Mouse (Mus musculus) intestine, embryonic 16.5 days (tissue): Measurements from ENCODE around the gene Mfsd6. TPM values are rescaled to one million over a fixed set of nuclear protein-coding genes. Genes with fewer than 3 reads are reported as not detected.

ENCODE experiments used
- ATAC-seq: fragments of 200-750 bp; cut with Nextera tagmentation; 2 replicates; pipeline ENCODE4 v1.8.0; 2017; ENCODE audit warnings: moderate TSS enrichment, moderate library complexity
- H3K27ac ChIP-seq: fragments of 300-500 bp; sonication (generic); 2 replicates; pipeline ENCODE4 v1.5.1; 2014; ENCODE audit warnings: mild to moderate bottlenecking, low read length
- H3K27me3 ChIP-seq: fragments of 300-500 bp; sonication (generic); replicated peaks from 2 replicates; pipeline ENCODE4 v1.6.1; 2014; ENCODE audit warnings: low read length, control low read depth, mixed read lengths; ENCODE audit not compliant: control insufficient read depth, insufficient read depth
- H3K36me3 ChIP-seq: fragments of 300-500 bp; sonication (generic); 2 replicates; pipeline ENCODE4 v1.6.1; 2014; ENCODE audit warnings: low read length, control low read depth; ENCODE audit not compliant: control insufficient read depth, insufficient read depth
- H3K4me1 ChIP-seq: fragments of 300-500 bp; sonication (generic); 2 replicates; pipeline ENCODE4 v1.6.1; 2014; ENCODE audit warnings: low read length, control low read depth, mixed read lengths; ENCODE audit not compliant: control insufficient read depth, insufficient read depth
- H3K4me2 ChIP-seq: fragments of 300-500 bp; sonication (generic); 2 replicates; pipeline ENCODE4 v1.6.1; 2014; ENCODE audit warnings: low read depth, low read length, control low read depth
- H3K4me3 ChIP-seq: fragments of 300-500 bp; sonication (generic); 2 replicates; pipeline ENCODE4 v1.5.1; 2014; ENCODE audit warnings: mild to moderate bottlenecking, low read length
- H3K9ac ChIP-seq: fragments of 300-500 bp; sonication (generic); 2 replicates; pipeline ENCODE4 v1.6.1; 2014; ENCODE audit warnings: low read depth, low read length
- H3K9me3 ChIP-seq: fragments of 300-500 bp; sonication (generic); 2 replicates; pipeline ENCODE4 v1.6.1; 2016; ENCODE audit warnings: low read length, control low read depth; ENCODE audit not compliant: control insufficient read depth
- WGBS: fragments of 180-500 bp; shearing (Covaris S2); extraction: QIAGEN DNeasy Blood & Tissue Kit; methylation state at CpG from one replicate; pipeline ENCODE4 v1.1.7; 2014; 5-methylcytosine and 5-hydroxymethylcytosine counted together
- polyA plus RNA-seq: library from polyadenylated mRNA; unstranded; fragments of >200 nt; fragmentation: Nextera tagmentation; extraction: Ambion mirVana; gene quantifications from 2 replicates; pipeline ENCODE4 v1.2.1, GENCODE M21; 2015

Mfsd6 gene
- polyA plus RNA-seq, 1 experiment from 2014 or later: 3.6 TPM

GRCm38 (mm10) chr1:52683550-52683949 lies 43.7 kb downstream of the Mfsd6 start:
- no peak overlapping the region for H3K9ac ChIP-seq
- H3K36me3 ChIP-seq: no peaks in the 10 kb centered on the region
- no peaks in the 10 kb centered on the region for H3K9me3 ChIP-seq
- WGBS: 57% methylated on average over 4 of the region's 4 CpGs
- H3K4me2 ChIP-seq: no peak overlapping the region
- H3K27ac ChIP-seq: no peak overlapping the region
- no peaks in the 10 kb centered on the region for H3K4me1 ChIP-seq
- H3K4me3 ChIP-seq: no peak overlapping the region
- H3K27me3 ChIP-seq: no peaks in the 10 kb centered on the region
- peak; percentile 58 for ATAC-seq

- H3K4me1 ChIP-seq: no peaks in the 10 kb centered on the region
- no peak overlapping the region for H3K4me2 ChIP-seq
- no peak overlapping the region for H3K9ac ChIP-seq
- H3K27me3 ChIP-seq: no peaks in the 10 kb centered on the region
- no peaks in the 10 kb centered on the region for H3K36me3 ChIP-seq
- H3K27ac ChIP-seq: no peak overlapping the region
- peak; percentile 44; the same call in 1 of the 2 replicates for ATAC-seq
- H3K9me3 ChIP-seq: peaks cover 5% of the 10 kb centered on the region; the same call in 1 of the 2 replicates
- 50% methylated on average over 3 of the region's 3 CpGs for WGBS
- H3K4me3 ChIP-seq: no peak overlapping the region
These were observed 50.6 kb downstream of the Mfsd6 start for GRCm38 (mm10) chr1:52676621-52677020.

GRCm38 (mm10) chr1:52675561-52676551 lies 51.4 kb downstream of the Mfsd6 start:
- Histone ChIP-seq H3K36me3 (no peaks in the 10 kb centered on the region), H3K4me1 (no peaks in the 10 kb centered on the region), H3K27me3 (no peaks in the 10 kb centered on the region), H3K4me3 (no peak overlapping the region), H3K4me2 (no peak overlapping the region), H3K9ac (no peak overlapping the region), H3K27ac (no peak overlapping the region), H3K9me3 (peaks cover 7% of the 10 kb centered on the region; the same call in 1 of the 2 replicates)
- ATAC-seq: peak; percentile 60
- WGBS: 58% methylated on average over 7 of the region's 7 CpGs

- H3K9ac ChIP-seq: no peak overlapping the region
- H3K27me3 ChIP-seq: no peaks in the 10 kb centered on the region
- peaks cover 7% of the 10 kb centered on the region; the same call in 1 of the 2 replicates for H3K9me3 ChIP-seq
- no peak overlapping the region for H3K4me2 ChIP-seq
- ATAC-seq: no peak
- H3K36me3 ChIP-seq: no peaks in the 10 kb centered on the region
- no peaks in the 10 kb centered on the region for H3K4me1 ChIP-seq
- WGBS: 78% methylated on average over 1 of the region's 1 CpGs
- H3K4me3 ChIP-seq: no peak overlapping the region
- H3K27ac ChIP-seq: no peak overlapping the region
These were observed 57.3 kb downstream of the Mfsd6 start for GRCm38 (mm10) chr1:52669931-52670330.

GRCm38 (mm10) chr1:52668743-52669323 lies 58.4 kb downstream of the Mfsd6 start:
- H3K36me3 ChIP-seq: no peaks in the 10 kb centered on the region
- peaks cover 7% of the 10 kb centered on the region; the same call in 1 of the 2 replicates for H3K9me3 ChIP-seq
- H3K4me3 ChIP-seq: no peak overlapping the region
- no peaks in the 10 kb centered on the region for H3K4me1 ChIP-seq
- no peaks in the 10 kb centered on the region for H3K27me3 ChIP-seq
- H3K9ac ChIP-seq: no peak overlapping the region
- H3K4me2 ChIP-seq: no peak overlapping the region
- 50% methylated on average over 7 of the region's 7 CpGs for WGBS
- no peak overlapping the region for H3K27ac ChIP-seq
- ATAC-seq: no peak

- Histone ChIP-seq H3K9me3 (no peaks in the 10 kb centered on the region), H3K4me3 (no peak overlapping the region), H3K27ac (no peak overlapping the region), H3K4me2 (no peak overlapping the region), H3K36me3 (no peaks in the 10 kb centered on the region), H3K4me1 (no peaks in the 10 kb centered on the region), H3K27me3 (no peaks in the 10 kb centered on the region), H3K9ac (no peak overlapping the region)
- WGBS: 93% methylated on average over 7 of the region's 7 CpGs
- no peak for ATAC-seq
These were observed 64.0 kb downstream of the Mfsd6 start for GRCm38 (mm10) chr1:52663228-52663627.

GRCm38 (mm10) chr1:52660765-52661164 lies 66.5 kb downstream of the Mfsd6 start:
- no peaks in the 10 kb centered on the region for H3K9me3 ChIP-seq
- no peaks in the 10 kb centered on the region for H3K36me3 ChIP-seq
- no peak overlapping the region for H3K9ac ChIP-seq
- no peaks in the 10 kb centered on the region for H3K27me3 ChIP-seq
- 70% methylated on average over 12 of the region's 12 CpGs for WGBS
- ATAC-seq: no peak
- no peak overlapping the region for H3K4me2 ChIP-seq
- H3K4me1 ChIP-seq: no peaks in the 10 kb centered on the region
- no peak overlapping the region for H3K4me3 ChIP-seq
- no peak overlapping the region for H3K27ac ChIP-seq

GRCm38 (mm10) chr1:52660278-52660677 lies 67.0 kb downstream of the Mfsd6 start:
- Histone ChIP-seq H3K36me3 (no peaks in the 10 kb centered on the region), H3K9ac (no peak overlapping the region), H3K4me3 (no peak overlapping the region), H3K27me3 (no peaks in the 10 kb centered on the region), H3K27ac (no peak overlapping the region), H3K4me2 (no peak overlapping the region), H3K4me1 (no peaks in the 10 kb centered on the region), H3K9me3 (no peaks in the 10 kb centered on the region)
- 49% methylated on average over 2 of the region's 2 CpGs for WGBS
- ATAC-seq: no peak

- H3K4me3 ChIP-seq: no peak overlapping the region
- H3K9ac ChIP-seq: no peak overlapping the region
- no peaks in the 10 kb centered on the region for H3K27me3 ChIP-seq
- no peak overlapping the region for H3K4me2 ChIP-seq
- no peak for ATAC-seq
- no peak overlapping the region for H3K27ac ChIP-seq
- H3K4me1 ChIP-seq: no peaks in the 10 kb centered on the region
- H3K36me3 ChIP-seq: no peaks in the 10 kb centered on the region
- H3K9me3 ChIP-seq: no peaks in the 10 kb centered on the region
- 86% methylated on average over 7 of the region's 7 CpGs for whole genome bisulfite sequencing
These were observed 69.1 kb downstream of the Mfsd6 start for GRCm38 (mm10) chr1:52658160-52658559.
